Mouse (Mus musculus) ovary, postnatal 10 days (tissue): ENCODE data around the gene Ccdc103.

Experiments
- DNase-seq: peaks from one replicate; pipeline ENCODE4 v3.0.0; 2022; ENCODE audit warnings: low spot score

The Ccdc103 gene

GRCm38 (mm10) chr11:102893015-102893651, 12.1 kb downstream of the Ccdc103 start:
- peak; percentile 32 for DNase-seq

- DNase-seq, result no peak
These were observed 13.7 kb downstream of the Ccdc103 start for GRCm38 (mm10) chr11:102894716-102895115.

GRCm38 (mm10) chr11:102895779-102896178, 14.8 kb downstream of the Ccdc103 start:
- DNase-seq, result no peak

GRCm38 (mm10) chr11:102896641-102897040, 15.6 kb downstream of the Ccdc103 start:
- DNase-seq, result no peak

- no peak for DNase-seq
These were observed 17.4 kb downstream of the Ccdc103 start for GRCm38 (mm10) chr11:102898408-102898807.

- DNase-seq, result peak; percentile 58
These were observed 19.8 kb downstream of the Ccdc103 start, which contains the start of gene Gfap for GRCm38 (mm10) chr11:102900763-102901162. Gfap (minus strand) TSS chr11:102900912.

GRCm38 (mm10) chr11:102901199-102901598, 20.2 kb downstream of the Ccdc103 start:
- no peak for DNase-seq

- no peak for DNase-seq
These were observed 21.1 kb downstream of the Ccdc103 start for GRCm38 (mm10) chr11:102902107-102902506.

- DNase-seq, result no peak
These were observed 22.6 kb downstream of the Ccdc103 start for GRCm38 (mm10) chr11:102903654-102904053.

GRCm38 (mm10) chr11:102911376-102911775, 30.4 kb downstream of the Ccdc103 start:
- no peak for DNase-seq

- no peak for DNase-seq
These were observed 34.4 kb downstream of the Ccdc103 start for GRCm38 (mm10) chr11:102915380-102915779.

GRCm38 (mm10) chr11:102918077-102918476, 37.1 kb downstream of the Ccdc103 start:
- DNase-seq, result no peak

GRCm38 (mm10) chr11:102921491-102921890, 40.5 kb downstream of the Ccdc103 start:
- no peak for DNase-seq

- DNase-seq, result peak; percentile 87
These were observed 43.8 kb downstream of the Ccdc103 start, which contains the start of gene Kif18b for GRCm38 (mm10) chr11:102924557-102925350. Kif18b (minus strand) TSS chr11:102925124.

GRCm38 (mm10) chr11:102925351-102925717, 44.3 kb downstream of the Ccdc103 start:
- no peak for DNase-seq

GRCm38 (mm10) chr11:102930672-102931071, 49.7 kb downstream of the Ccdc103 start:
- DNase-seq, result no peak
